13 mouse cellular contexts compared by ENCODE assay signal in the genomic region with DNA sequence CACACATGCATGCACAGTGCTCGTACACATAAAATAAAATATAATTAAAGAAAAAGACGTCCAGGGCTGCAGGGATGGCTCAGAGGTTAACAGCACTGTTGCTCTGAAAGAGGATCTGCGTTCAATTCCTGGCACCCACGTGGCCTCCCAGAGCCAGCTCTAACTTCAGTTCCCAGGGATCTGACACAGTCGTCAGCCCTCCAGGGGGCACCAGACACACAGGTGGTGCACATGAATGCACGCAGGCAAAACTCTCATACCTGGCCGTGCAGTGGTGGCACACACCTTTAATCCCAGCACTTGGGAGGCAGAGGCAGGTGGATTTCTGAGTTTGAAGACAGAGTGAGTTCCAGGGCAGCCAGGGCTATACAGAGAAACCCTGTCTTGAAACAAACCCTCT. TPM values are rescaled to one million over a fixed set of nuclear protein-coding genes. Genes with fewer than 3 reads are reported as not detected.
DNase-seq lines count a peak whose midpoint lies in the region; ATAC-seq and TF ChIP-seq lines count a peak whose summit lies in the region.
"Had no signal": no experiment of that assay in that cellular context is flagged by ENCODE, and none has a peak within 500 bp of the region (broad histone marks: within the 10 kb centered on the region; RNA-seq: fewer than 3 reads in every experiment).

No protein-coding gene starts in this region.

- no peaks in the 10 kb centered on the region for H3K27me3 ChIP-seq in heart, adult 2 months (ENCODE audit: control insufficient read depth, insufficient read depth, low read length)
- H3K27me3 ChIP-seq in heart, embryonic 11.5 days (ENCODE audit: control insufficient read depth, insufficient read depth, low read length), result no peaks in the 10 kb centered on the region
- H3K27me3 ChIP-seq in liver, embryonic 14.5 days (ENCODE audit: control insufficient read depth, insufficient read depth, low read length), result no peaks in the 10 kb centered on the region
- no peaks in the 10 kb centered on the region for H3K27me3 ChIP-seq in liver, embryonic 11.5 days (replicated peaks; ENCODE audit: control insufficient read depth, insufficient read depth, low read length)

- H3K27ac ChIP-seq in heart, adult 2 months, result no peak overlapping the region
- no peak overlapping the region for H3K27ac ChIP-seq in heart, embryonic 11.5 days (ENCODE audit: low read depth, low read length)
- no peak overlapping the region for H3K27ac ChIP-seq in liver, embryonic 14.5 days
- no peak overlapping the region for H3K27ac ChIP-seq in liver, embryonic 11.5 days (ENCODE audit: low read depth, low read length)
- H3K27ac ChIP-seq: embryonic facial prominence, embryonic 10.5 days had no signal

- H3K4me2 ChIP-seq in heart, embryonic 11.5 days, result no peak overlapping the region
- H3K4me2 ChIP-seq in liver, embryonic 14.5 days (ENCODE audit: low read depth), result no peak overlapping the region
- H3K4me2 ChIP-seq in liver, embryonic 11.5 days, result no peak overlapping the region
- H3K4me2 ChIP-seq: lung, embryonic 14.5 days had no signal

- H3K4me1 ChIP-seq in heart, adult 2 months (ENCODE audit: control insufficient read depth, insufficient read depth, low read length), result peaks cover under 1% of the 10 kb centered on the region; the same call in 1 of the 2 replicates
- H3K4me1 ChIP-seq in heart, embryonic 11.5 days (ENCODE audit: control insufficient read depth, insufficient read depth, low read length), result peaks cover 2% of the 10 kb centered on the region; the same call in 1 of the 2 replicates
- H3K4me1 ChIP-seq in liver, embryonic 14.5 days (replicated peaks; ENCODE audit: control insufficient read depth in 2 of 2, insufficient read depth in 2 of 2, low read length in 1 of 2), result peaks cover 2 to 17% of the 10 kb centered on the region in 2 experiments; a peak in 2 of 4 replicates
- peaks cover 9% of the 10 kb centered on the region; the same call in 1 of the 2 replicates for H3K4me1 ChIP-seq in liver, embryonic 11.5 days (replicated peaks; ENCODE audit: control insufficient read depth, insufficient read depth, low read length)

- TF ChIP-seq EP300 in heart, adult 2 months (IDR thresholded peaks at IDR 0.05; ENCODE audit: insufficient read depth, low read depth, low read length), result no peak
- no peak for TF ChIP-seq EP300 in liver, embryonic 14.5 days (IDR thresholded peaks at IDR 0.05; ENCODE audit: low read depth)

- no peaks in the 10 kb centered on the region for H3K79me2 ChIP-seq in heart, adult 2 months (replicated peaks; ENCODE audit: control insufficient read depth, insufficient read depth, low read length)

- intact Hi-C loops in heart, adult 2 months (cut with DNase I), result no loop called here

- no peaks in the 10 kb centered on the region for H3K36me3 ChIP-seq in heart, adult 2 months (ENCODE audit: control insufficient read depth, insufficient read depth, low read length)
- H3K36me3 ChIP-seq in heart, embryonic 11.5 days (ENCODE audit: control insufficient read depth, insufficient read depth, low read length), result peaks cover 7% of the 10 kb centered on the region
- no peaks in the 10 kb centered on the region for H3K36me3 ChIP-seq in liver, embryonic 14.5 days (replicated peaks; ENCODE audit: control insufficient read depth, insufficient read depth, low read depth)
- no peaks in the 10 kb centered on the region; the same call in 1 of the 2 replicates for H3K36me3 ChIP-seq in liver, embryonic 11.5 days (ENCODE audit: control insufficient read depth, insufficient read depth, low read length)

- WGBS in heart, adult 2 months, result 71% methylated on average over 7 of the region's 7 CpGs
- WGBS in heart, embryonic 11.5 days (ENCODE audit: insufficient replicate concordance), result 72% methylated on average over 7 of the region's 7 CpGs
- WGBS in liver, embryonic 14.5 days (ENCODE audit: insufficient replicate concordance), result 57% methylated on average over 7 of the region's 7 CpGs
- 74% methylated on average over 7 of the region's 7 CpGs for whole genome bisulfite sequencing in liver, embryonic 11.5 days

- H3K4me3 ChIP-seq in heart, adult 2 months, result no peak overlapping the region
- no peak overlapping the region for H3K4me3 ChIP-seq in heart, embryonic 11.5 days (ENCODE audit: low read depth, low read length)
- no peak overlapping the region for H3K4me3 ChIP-seq in liver, embryonic 14.5 days (ENCODE audit: insufficient read depth in 1 of 2, low read depth in 2 of 2, low read length in 2 of 2)
- H3K4me3 ChIP-seq in liver, embryonic 11.5 days (ENCODE audit: low read depth, low read length), result no peak overlapping the region

- peak; percentile 24 for TF ChIP-seq CTCF in heart, adult 2 months (IDR thresholded peaks at IDR 0.05)
- TF ChIP-seq CTCF in liver, embryonic 14.5 days (IDR thresholded peaks at IDR 0.05; ENCODE audit: low read depth), result peak; percentile 56; the same call in 1 of the 2 replicates

- TF ChIP-seq POLR2A in heart, adult 2 months (IDR thresholded peaks at IDR 0.05; ENCODE audit: insufficient read depth, low read depth, low read length), result no peak

- no peak overlapping the region for H3K9ac ChIP-seq in heart, adult 2 months (ENCODE audit: low read depth, low read length)
- H3K9ac ChIP-seq in heart, embryonic 11.5 days (ENCODE audit: low read depth, low read length), result no peak overlapping the region
- no peak overlapping the region for H3K9ac ChIP-seq in liver, embryonic 14.5 days (replicated peaks)
- H3K9ac ChIP-seq in liver, embryonic 11.5 days (ENCODE audit: low read depth, low read length), result no peak overlapping the region
- H3K9ac ChIP-seq: lung, embryonic 14.5 days had no signal

- H3K9me3 ChIP-seq in heart, embryonic 11.5 days (replicated peaks; ENCODE audit: control insufficient read depth, low read length), result no peaks in the 10 kb centered on the region
- H3K9me3 ChIP-seq in liver, embryonic 14.5 days (ENCODE audit: control insufficient read depth, low read length), result no peaks in the 10 kb centered on the region
- no peaks in the 10 kb centered on the region for H3K9me3 ChIP-seq in liver, embryonic 11.5 days (ENCODE audit: control insufficient read depth, low read length)
- H3K9me3 ChIP-seq: embryonic facial prominence, embryonic 10.5 days had no signal

- DNase-seq in heart, adult 2 months, result no peak
- no peak for DNase-seq in liver, embryonic 14.5 days (ENCODE audit: low read depth in 3 of 3, low spot score in 3 of 3)
- DNase-seq in liver, embryonic 11.5 days (ENCODE audit: low spot score), result no peak
- DNase-seq in A20 (ENCODE audit: low read depth, low spot score) (peak; percentile 45), ZHBTc4 (ENCODE audit: low read depth, low spot score) (peak; percentile 55)
- no peak for DNase-seq in adrenal gland, postnatal 4 days (ENCODE audit: low spot score in 2 of 2)
- DNase-seq: gastrocnemius, postnatal 36 days; layer of hippocampus, adult 9-11 months; lung, embryonic 14.5 days had no signal

- no peak for ATAC-seq in heart, embryonic 11.5 days (replicated peaks; ENCODE audit: insufficient number of reproducible peaks, low FRiP score, low TSS enrichment)
- no peak for ATAC-seq in liver, embryonic 14.5 days (ENCODE audit: insufficient read depth)
- no peak for ATAC-seq in liver, embryonic 11.5 days (replicated peaks; ENCODE audit: low FRiP score)

RNA-seq across cellular contexts. Expression of a gene that starts 8.7 kb away (rescaled TPM):
- 1 to 10 TPM; 1.5 to 2.1 TPM for total RNA-seq in heart, adult 2 months (2021)
- 8.4 and 9.7 TPM in 2 replicates for polyA plus RNA-seq in heart, adult 2 months (2012; rRNA removed)
- polyA plus RNA-seq in heart, embryonic 11.5 days (2014; fragmentation: Nextera tagmentation; extraction: Ambion mirVana), result 10.0 and 10.5 TPM in 2 replicates
- polyA plus RNA-seq in liver, embryonic 14.5 days (2012; rRNA removed), result 2.5 and 3.0 TPM in 2 replicates
- polyA plus RNA-seq in liver, embryonic 14.5 days (2014; fragmentation: Nextera tagmentation; extraction: Ambion mirVana), result 0.80 and 1.3 TPM in 2 replicates
- polyA plus RNA-seq in liver, embryonic 11.5 days (2014; fragmentation: Nextera tagmentation; extraction: Ambion mirVana), result 8.2 and 8.5 TPM in 2 replicates
- 10 to 100 TPM; 28.0 to 31.1 TPM for total RNA-seq in adrenal gland, postnatal 4 days (2021)

RNA-seq across cellular contexts. Expression of a gene that starts 20.4 kb away (rescaled TPM):
- 10 to 100 TPM; 85.4 to 98.0 TPM for total RNA-seq in heart, adult 2 months (2021)
- polyA plus RNA-seq in heart, adult 2 months (2012; rRNA removed), result 96.7 and 139 TPM in 2 replicates
- polyA plus RNA-seq in heart, embryonic 11.5 days (2014; fragmentation: Nextera tagmentation; extraction: Ambion mirVana), result 179 and 194 TPM in 2 replicates
- polyA plus RNA-seq in liver, embryonic 14.5 days (2012; rRNA removed), result 168 and 174 TPM in 2 replicates
- 50.4 and 51.2 TPM in 2 replicates for polyA plus RNA-seq in liver, embryonic 14.5 days (2014; fragmentation: Nextera tagmentation; extraction: Ambion mirVana)
- 175 and 186 TPM in 2 replicates for polyA plus RNA-seq in liver, embryonic 11.5 days (2014; fragmentation: Nextera tagmentation; extraction: Ambion mirVana)
- 100 to 1,000 TPM; 380 to 390 TPM for total RNA-seq in adrenal gland, postnatal 4 days (2021)

RNA-seq across cellular contexts. Expression of a gene that starts 23.0 kb away (rescaled TPM):
- total RNA-seq in heart, adult 2 months (2021), result not detected
- 0.26 and 1.5 TPM in 2 replicates for polyA plus RNA-seq in heart, adult 2 months (2012; rRNA removed)
- polyA plus RNA-seq in heart, embryonic 11.5 days (2014; fragmentation: Nextera tagmentation; extraction: Ambion mirVana), result not detected in 2 replicates
- polyA plus RNA-seq in liver, embryonic 14.5 days (2012; rRNA removed), result 0.07 and 0.22 TPM in 2 replicates
- 0.05 TPM in 1 of 2 replicates, not detected in the other for polyA plus RNA-seq in liver, embryonic 14.5 days (2014; fragmentation: Nextera tagmentation; extraction: Ambion mirVana)
- polyA plus RNA-seq in liver, embryonic 11.5 days (2014; fragmentation: Nextera tagmentation; extraction: Ambion mirVana), result 0.10 TPM in 1 of 2 replicates, not detected in the other
- total RNA-seq in adrenal gland, postnatal 4 days (2021), result under 1 TPM in 1 of 2 experiments, not detected in 1; 0.39 TPM
- total RNA-seq: adrenal gland, adult 18-20 months; gastrocnemius, postnatal 36 days had no signal
- polyA plus RNA-seq: heart, embryonic 14.5 days had no signal

RNA-seq across cellular contexts. Expression of a gene that starts 31.5 kb away (rescaled TPM):
- total RNA-seq in heart, adult 2 months (2021), result 10 to 100 TPM; 24.4 to 26.0 TPM
- polyA plus RNA-seq in heart, adult 2 months (2012; rRNA removed), result 55.6 and 62.6 TPM in 2 replicates
- 57.3 and 61.4 TPM in 2 replicates for polyA plus RNA-seq in heart, embryonic 11.5 days (2014; fragmentation: Nextera tagmentation; extraction: Ambion mirVana)
- 40.3 and 41.0 TPM in 2 replicates for polyA plus RNA-seq in liver, embryonic 14.5 days (2012; rRNA removed)
- polyA plus RNA-seq in liver, embryonic 14.5 days (2014; fragmentation: Nextera tagmentation; extraction: Ambion mirVana), result 28.0 and 32.1 TPM in 2 replicates
- polyA plus RNA-seq in liver, embryonic 11.5 days (2014; fragmentation: Nextera tagmentation; extraction: Ambion mirVana), result 76.2 and 88.4 TPM in 2 replicates
- 100 to 1,000 TPM; 106 to 111 TPM for total RNA-seq in adrenal gland, postnatal 4 days (2021)

RNA-seq across cellular contexts. Expression of a gene that starts 32.5 kb away (rescaled TPM):
- total RNA-seq in heart, adult 2 months (2021), result 10 to 100 TPM in 1 of 2 experiments, 1 to 10 TPM in 1; 9.5 to 11.5 TPM
- 16.8 and 19.2 TPM in 2 replicates for polyA plus RNA-seq in heart, adult 2 months (2012; rRNA removed)
- 41.0 and 43.2 TPM in 2 replicates for polyA plus RNA-seq in heart, embryonic 11.5 days (2014; fragmentation: Nextera tagmentation; extraction: Ambion mirVana)
- polyA plus RNA-seq in liver, embryonic 14.5 days (2012; rRNA removed), result 11.4 and 14.4 TPM in 2 replicates
- 11.7 and 11.9 TPM in 2 replicates for polyA plus RNA-seq in liver, embryonic 14.5 days (2014; fragmentation: Nextera tagmentation; extraction: Ambion mirVana)
- 39.6 and 41.1 TPM in 2 replicates for polyA plus RNA-seq in liver, embryonic 11.5 days (2014; fragmentation: Nextera tagmentation; extraction: Ambion mirVana)
- total RNA-seq in adrenal gland, postnatal 4 days (2021), result 10 to 100 TPM; 23.8 to 28.5 TPM

Comparison
In these comparisons a context has a peak if more than half of its experiments do, and no peak if none do; other contexts are left out.
1. DNase-seq: peak in A20 (single experiment) and ZHBTc4 (single experiment); none in heart, adult 2 months (0 of 2), liver, embryonic 14.5 days (0 of 3), liver, embryonic 11.5 days (single experiment) and adrenal gland, postnatal 4 days (0 of 2).